Mouse (Mus musculus) heart, embryonic 11.5 days (tissue): Measurements from ENCODE around the gene Trip10. TPM values are rescaled to one million over a fixed set of nuclear protein-coding genes. Genes with fewer than 3 reads are reported as not detected.
"Not testable (repeated sequence)": the region's sequence is repeated elsewhere in the genome, so short reads cannot be mapped to it uniquely, and the experiment has no call there.

Source experiments
- ATAC-seq: fragments of 200-750 bp; cut with Nextera tagmentation; replicated peaks from 2 replicates; pipeline ENCODE4 v1.8.0; 2017; ENCODE audit warnings: moderate library complexity; ENCODE audit not compliant: insufficient number of reproducible peaks, low FRiP score, low TSS enrichment
- H3K27ac ChIP-seq: fragments of 300-500 bp; sonication (generic); 2 replicates; pipeline ENCODE4 v1.5.1; 2014; ENCODE audit warnings: mild to moderate bottlenecking, low read depth, low read length
- H3K27me3 ChIP-seq: fragments of 300-500 bp; sonication (generic); 2 replicates; pipeline ENCODE4 v1.6.1; 2014; ENCODE audit warnings: mild to moderate bottlenecking, low read length, mixed read lengths; ENCODE audit not compliant: control insufficient read depth, insufficient read depth
- H3K36me3 ChIP-seq: fragments of 300-500 bp; sonication (generic); 2 replicates; pipeline ENCODE4 v1.6.1; 2014; ENCODE audit warnings: mild to moderate bottlenecking, low read length, moderate library complexity, mixed read lengths; ENCODE audit not compliant: control insufficient read depth, insufficient read depth
- H3K4me1 ChIP-seq: fragments of 300-500 bp; sonication (generic); 2 replicates; pipeline ENCODE4 v1.6.1; 2014; ENCODE audit warnings: low read length; ENCODE audit not compliant: control insufficient read depth, insufficient read depth
- H3K4me2 ChIP-seq: fragments of 300-500 bp; sonication (generic); 2 replicates; pipeline ENCODE4 v1.6.1; 2014; ENCODE audit warnings: mild to moderate bottlenecking, moderate library complexity
- H3K4me3 ChIP-seq: fragments of 300-500 bp; sonication (generic); 2 replicates; pipeline ENCODE4 v1.5.1; 2014; ENCODE audit warnings: low read depth, low read length
- H3K9ac ChIP-seq: fragments of 300-500 bp; sonication (generic); 2 replicates; pipeline ENCODE4 v1.6.1; 2014; ENCODE audit warnings: mild to moderate bottlenecking, low read depth, low read length, moderate library complexity
- H3K9me3 ChIP-seq: fragments of 300-500 bp; sonication (generic); replicated peaks from 2 replicates; pipeline ENCODE4 v1.6.1; 2016; ENCODE audit warnings: low read length; ENCODE audit not compliant: control insufficient read depth
- WGBS: fragments of 180-500 bp; shearing (Covaris S2); extraction: QIAGEN DNeasy Blood & Tissue Kit; methylation state at CpG from one replicate; pipeline ENCODE4 v1.1.7; 2014; ENCODE audit not compliant: insufficient replicate concordance; 5-methylcytosine and 5-hydroxymethylcytosine counted together
- polyA plus RNA-seq: library from polyadenylated mRNA; unstranded; fragments of >200 nt; fragmentation: Nextera tagmentation; extraction: Ambion mirVana; gene quantifications from 2 replicates; pipeline ENCODE4 v1.2.1, GENCODE M21; 2014

The Trip10 gene
- polyA plus RNA-seq, 1 experiment from 2014 or later = 35.1 TPM

DNA sequence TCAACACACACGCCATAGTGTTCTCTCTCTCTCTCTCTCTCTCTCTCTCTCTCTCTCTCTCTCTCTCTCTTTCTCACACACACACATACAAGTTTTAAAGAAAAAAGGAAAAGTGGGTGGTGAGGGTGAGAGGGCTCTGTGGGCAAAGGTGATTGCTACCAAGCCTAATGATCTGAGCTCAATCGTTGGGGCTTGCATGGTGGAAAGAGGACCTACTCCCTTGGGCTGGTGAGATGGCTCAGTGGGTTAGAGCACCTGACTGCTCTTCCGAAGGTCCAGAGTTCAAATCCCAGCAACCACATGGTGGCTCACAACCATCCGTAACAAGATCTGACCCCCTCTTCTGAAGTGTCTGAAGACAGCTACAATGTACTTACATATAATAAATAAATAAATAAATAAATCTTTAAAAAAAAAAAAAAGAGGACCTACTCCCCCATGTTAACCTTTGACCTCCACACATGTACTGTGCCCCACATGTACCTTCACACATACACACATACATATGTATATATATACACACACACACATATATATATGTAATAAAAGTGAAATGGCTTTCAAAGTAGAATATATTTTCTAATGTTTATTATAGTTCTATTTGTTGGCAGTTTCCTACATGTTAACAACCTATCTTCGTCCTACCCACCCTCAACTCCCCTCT is 28.5 kb downstream of the Trip10 start:
- H3K9ac ChIP-seq, ATAC-seq, H3K27ac ChIP-seq, H3K4me2 ChIP-seq, H3K36me3 ChIP-seq, H3K9me3 ChIP-seq, H3K4me3 ChIP-seq: not testable (repeated sequence)
- peaks cover 31% of the 10 kb centered on the region for H3K27me3 ChIP-seq
- 79% methylated on average over 4 of the region's 5 CpGs for WGBS
- peaks cover 12% of the 10 kb centered on the region for H3K4me1 ChIP-seq

DNA sequence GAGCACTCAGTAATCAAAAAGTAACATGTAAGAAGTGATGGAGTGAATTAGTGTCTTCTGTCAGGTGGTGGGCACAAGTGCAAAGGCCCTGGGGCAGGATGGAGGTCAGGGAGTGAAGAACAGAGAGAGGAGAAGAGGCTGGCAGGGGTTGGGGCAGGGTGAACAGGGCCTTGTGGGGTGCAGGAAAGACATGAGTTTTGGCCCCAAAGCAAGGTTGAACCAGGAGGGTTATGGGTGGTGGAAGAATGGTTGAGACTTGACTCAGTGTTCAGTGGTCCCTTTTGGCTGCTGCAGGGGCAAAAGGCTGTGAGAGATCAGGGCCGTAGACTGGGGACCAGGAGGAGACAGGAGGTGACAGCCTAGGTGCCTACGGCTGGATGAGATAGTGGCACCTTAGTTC is 29.3 kb downstream of the Trip10 start:
- H3K27me3 ChIP-seq = peaks cover 31% of the 10 kb centered on the region
- peaks cover 12% of the 10 kb centered on the region for H3K4me1 ChIP-seq
- ATAC-seq = no peak

DNA sequence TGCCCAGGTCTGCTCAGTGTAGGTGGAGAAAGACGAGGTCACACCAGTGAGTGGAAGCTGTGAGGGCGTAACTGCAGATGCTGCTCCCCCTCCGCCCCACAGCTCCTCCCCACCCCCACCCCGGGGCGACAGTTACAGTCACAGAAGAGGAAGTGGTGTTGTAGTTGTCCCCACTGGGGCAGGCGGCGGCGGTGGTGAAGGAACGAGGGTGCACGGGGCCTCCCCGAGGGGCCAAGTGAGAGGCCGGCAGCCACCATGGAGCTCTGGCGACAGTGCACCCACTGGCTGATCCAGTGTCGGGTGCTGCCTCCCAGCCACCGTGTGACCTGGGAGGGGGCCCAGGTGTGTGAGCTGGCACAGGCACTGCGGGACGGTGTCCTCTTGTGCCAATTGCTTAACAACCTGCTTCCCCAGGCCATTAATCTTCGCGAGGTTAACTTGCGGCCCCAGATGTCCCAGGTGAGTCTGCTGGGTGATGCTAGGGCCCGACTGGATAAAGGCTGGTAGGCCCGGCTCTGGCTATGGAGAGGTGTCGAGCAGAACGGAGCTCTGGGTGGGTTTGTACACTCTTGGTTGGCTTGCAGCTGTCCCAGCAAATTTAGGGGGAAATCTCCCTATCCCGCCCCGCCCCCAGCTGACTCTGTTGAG is 29.8 kb downstream of the Trip10 start, which contains the start of gene Vav1:
Gene Vav1 (plus strand): TSS at position 158 of the 648 bp plus-strand sequence.
- no peaks in the 10 kb centered on the region for H3K9me3 ChIP-seq
- no peak within 1 kb of the TSS for H3K4me2 ChIP-seq
- peaks cover 12% of the 10 kb centered on the region for H3K4me1 ChIP-seq
- WGBS = 49% methylated on average over 26 of the region's 26 CpGs
- no peak within 1 kb of the TSS for H3K4me3 ChIP-seq
- no peak within 1 kb of the TSS for H3K9ac ChIP-seq
- H3K27me3 ChIP-seq = peaks cover 29% of the 10 kb centered on the region
- ATAC-seq = no peak
- no peaks in the 10 kb centered on the region for H3K36me3 ChIP-seq
- H3K27ac ChIP-seq = no peak within 1 kb of the TSS

More for the DNA sequence above, 29.3 kb downstream of the Trip10 start:
- no peak overlapping the region for H3K4me2 ChIP-seq
- no peak overlapping the region for H3K27ac ChIP-seq
- no peaks in the 10 kb centered on the region for H3K36me3 ChIP-seq
- H3K4me3 ChIP-seq = no peak overlapping the region
- no peaks in the 10 kb centered on the region for H3K9me3 ChIP-seq
- 65% methylated on average over 2 of the region's 2 CpGs for WGBS
- no peak overlapping the region for H3K9ac ChIP-seq

GRCm38 (mm10) chr17:57279591-57280224 is 30.5 kb downstream of the Trip10 start:
- no peak overlapping the region for H3K9ac ChIP-seq

DNA sequence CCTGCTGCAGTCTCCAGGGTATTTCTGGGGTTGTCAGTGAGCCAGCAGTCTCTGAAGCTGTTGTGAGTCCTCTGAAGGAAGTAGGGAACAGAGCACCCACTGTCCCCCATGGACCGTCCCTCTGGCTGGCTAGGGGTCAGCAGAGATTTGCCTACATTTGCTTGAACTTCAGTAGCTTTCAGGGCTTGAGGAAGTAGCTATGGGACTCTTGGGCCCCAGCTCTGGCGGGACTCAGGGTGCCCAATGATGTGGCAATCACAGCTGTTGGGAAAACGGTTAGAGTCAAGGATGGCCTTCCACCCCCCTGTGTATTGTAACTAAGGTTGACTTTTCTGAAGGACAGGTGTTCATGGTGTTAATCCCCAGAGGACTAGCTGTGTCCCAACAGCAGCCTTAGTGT is 31.2 kb downstream of the Trip10 start:
- WGBS = 68% methylated on average over 3 of the region's 3 CpGs
- Histone ChIP-seq H3K4me2 (no peak overlapping the region), H3K27ac (no peak overlapping the region), H3K27me3 (peaks cover 18% of the 10 kb centered on the region), H3K9me3 (no peaks in the 10 kb centered on the region), H3K4me3 (no peak overlapping the region), H3K9ac (no peak overlapping the region), H3K36me3 (no peaks in the 10 kb centered on the region), H3K4me1 (peaks cover 4% of the 10 kb centered on the region)
- no peak for ATAC-seq

More at GRCm38 (mm10) chr17:57279591-57280224, 30.5 kb downstream of the Trip10 start:
- Histone ChIP-seq H3K27me3 (peaks cover 25% of the 10 kb centered on the region), H3K27ac (no peak overlapping the region), H3K4me2 (no peak overlapping the region), H3K4me3 (no peak overlapping the region), H3K36me3 (no peaks in the 10 kb centered on the region), H3K9me3 (no peaks in the 10 kb centered on the region), H3K4me1 (peaks cover 11% of the 10 kb centered on the region)
- no peak for ATAC-seq
- 45% methylated on average over 9 of the region's 9 CpGs for WGBS

DNA sequence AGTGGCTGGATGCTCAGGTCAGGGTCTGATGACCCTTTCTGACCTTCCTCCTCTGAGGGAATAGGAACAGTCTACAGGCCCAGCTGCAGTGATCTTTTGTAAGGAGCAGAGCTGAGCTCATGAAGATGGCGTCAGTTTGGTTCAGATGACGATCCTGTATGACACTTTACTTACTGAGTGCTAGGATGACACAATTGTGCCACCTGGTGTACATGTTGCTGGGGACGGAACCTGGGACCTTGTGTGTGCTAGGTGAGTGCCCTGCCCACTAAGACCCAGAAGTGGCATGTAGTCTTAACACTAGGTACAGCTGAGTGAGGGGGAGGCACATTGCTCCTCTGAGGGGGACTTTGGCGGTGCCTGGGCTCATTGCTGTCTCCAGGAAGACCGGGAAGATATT is 34.7 kb downstream of the Trip10 start:
- ATAC-seq = no peak

DNA sequence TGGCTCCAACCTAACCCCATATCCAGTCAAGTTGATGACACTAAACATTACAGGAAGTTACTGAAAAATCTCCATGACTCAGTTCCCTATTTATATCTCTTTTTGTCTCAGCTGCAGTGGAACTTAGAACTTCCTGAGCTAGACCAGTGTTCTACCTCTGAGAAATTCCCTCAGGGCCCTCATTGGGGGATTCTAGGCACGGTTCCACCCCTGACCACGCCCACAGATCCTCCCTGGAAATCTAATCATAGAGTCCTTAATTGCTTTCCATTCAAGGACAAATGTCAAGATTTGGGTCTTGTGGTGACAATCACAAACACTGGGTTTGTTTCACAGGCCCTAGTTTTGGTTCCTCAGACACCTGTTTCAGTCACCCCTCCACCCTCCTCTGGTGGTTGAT is 35.8 kb downstream of the Trip10 start:
- ATAC-seq = no peak
- Histone ChIP-seq H3K4me3 (no peak overlapping the region), H3K27me3 (no peaks in the 10 kb centered on the region), H3K9ac (no peak overlapping the region), H3K27ac (no peak overlapping the region), H3K4me1 (no peaks in the 10 kb centered on the region), H3K36me3 (no peaks in the 10 kb centered on the region), H3K4me2 (no peak overlapping the region), H3K9me3 (no peaks in the 10 kb centered on the region)
- WGBS = 48% methylated on average over 2 of the region's 2 CpGs

More for the DNA sequence above, 34.7 kb downstream of the Trip10 start:
- Histone ChIP-seq H3K9me3 (no peaks in the 10 kb centered on the region), H3K27ac (no peak overlapping the region), H3K4me1 (no peaks in the 10 kb centered on the region), H3K27me3 (peaks cover 6% of the 10 kb centered on the region), H3K9ac (no peak overlapping the region), H3K36me3 (no peaks in the 10 kb centered on the region), H3K4me2 (no peak overlapping the region), H3K4me3 (no peak overlapping the region)
- WGBS = 68% methylated on average over 5 of the region's 5 CpGs

DNA sequence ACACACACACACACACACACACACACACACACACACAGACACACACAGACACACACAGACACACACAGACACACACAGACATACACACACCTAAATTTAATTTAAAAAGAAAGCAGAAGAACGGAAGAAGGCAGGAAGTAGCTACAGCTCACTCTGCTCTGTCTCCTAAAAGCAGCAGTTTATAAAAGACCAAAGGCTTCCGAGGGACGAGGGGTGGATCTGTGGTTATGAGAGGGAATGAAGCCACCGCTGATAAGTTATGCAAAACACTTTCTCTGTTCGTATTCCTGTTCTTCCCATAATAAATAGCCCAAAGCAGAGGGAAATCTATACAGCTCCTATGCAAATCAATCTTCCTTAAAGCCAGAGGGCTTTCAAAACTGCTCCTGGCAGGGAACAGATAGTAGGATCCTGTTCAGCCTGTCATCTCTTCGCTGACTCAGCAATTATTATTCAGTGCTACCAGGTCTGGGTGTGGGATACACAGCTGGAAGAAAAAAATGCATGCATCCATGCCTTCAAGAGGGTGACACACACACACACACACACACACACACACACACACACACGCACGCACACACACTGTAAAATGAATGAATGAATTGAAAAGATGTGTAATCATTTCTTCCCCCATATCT is 37.6 kb downstream of the Trip10 start:
- Histone ChIP-seq H3K9me3 (no peaks in the 10 kb centered on the region), H3K4me1 (no peaks in the 10 kb centered on the region), H3K27ac (no peak overlapping the region), H3K9ac (no peak overlapping the region), H3K27me3 (no peaks in the 10 kb centered on the region), H3K4me3 (no peak overlapping the region), H3K36me3 (no peaks in the 10 kb centered on the region), H3K4me2 (no peak overlapping the region)
- no peak for ATAC-seq
- 76% methylated on average over 8 of the region's 8 CpGs for WGBS
